Mouse (Mus musculus): ENCODE measurements around the gene 4930442H23Rik. TPM values are rescaled to one million over a fixed set of nuclear protein-coding genes. Genes with fewer than 3 reads are reported as not detected.

The 4930442H23Rik gene
- total and polyA plus RNA-seq, 3 experiments, result not detected

DNA sequence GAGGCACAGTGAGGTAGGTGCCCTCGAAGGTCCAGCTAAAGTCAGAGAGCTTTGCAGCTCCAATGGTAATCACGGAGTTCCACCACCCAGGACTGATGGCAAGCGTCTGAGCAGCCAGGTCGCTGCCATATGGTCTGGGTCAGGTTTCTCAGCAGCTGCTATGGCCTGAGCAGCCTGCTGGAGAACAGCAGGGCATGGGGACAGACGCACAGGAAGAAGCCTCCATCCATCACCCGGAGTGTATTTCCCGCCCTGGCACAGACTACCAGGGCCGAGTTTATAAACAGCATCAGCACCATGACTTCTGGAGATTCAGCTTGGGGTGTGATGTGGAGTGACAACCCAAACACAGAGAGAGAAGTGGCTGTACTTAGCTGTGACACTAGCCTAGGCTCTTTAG is 18.5 kb downstream of the 4930442H23Rik start:
- H3K9me3 ChIP-seq (replicated peaks), result no peaks in the 10 kb centered on the region
- no peaks in the 10 kb centered on the region for H3K27me3 ChIP-seq (ENCODE audit: insufficient read depth, low read length)
- ATAC-seq (ENCODE audit: extremely low read depth, insufficient number of reproducible peaks, low FRiP score, poor library complexity, severe bottlenecking) (no peak), DNase-seq (ENCODE audit: low spot score) (no peak)
- TF ChIP-seq TAL1 (conservative IDR thresholded peaks at IDR 0.05; ENCODE audit: low read depth, low read length) (no peak), CTCF (IDR thresholded peaks at IDR 0.05; ENCODE audit: low read depth, low read length) (no peak), POLR2AphosphoS5 (IDR thresholded peaks at IDR 0.05; ENCODE audit: insufficient replicate concordance, low read depth, low read length) (no peak), GATA2 (IDR thresholded peaks at IDR 0.05; ENCODE audit: borderline replicate concordance, low read depth, low read length) (no peak)
- peaks cover 78% of the 10 kb centered on the region for H3K4me1 ChIP-seq (ENCODE audit: insufficient read depth, low read depth, low read length)
- peaks cover 60% of the 10 kb centered on the region for H3K36me3 ChIP-seq (replicated peaks)
- H3K4me3 ChIP-seq (ENCODE audit: low read depth, low read length), result no peak overlapping the region

DNA sequence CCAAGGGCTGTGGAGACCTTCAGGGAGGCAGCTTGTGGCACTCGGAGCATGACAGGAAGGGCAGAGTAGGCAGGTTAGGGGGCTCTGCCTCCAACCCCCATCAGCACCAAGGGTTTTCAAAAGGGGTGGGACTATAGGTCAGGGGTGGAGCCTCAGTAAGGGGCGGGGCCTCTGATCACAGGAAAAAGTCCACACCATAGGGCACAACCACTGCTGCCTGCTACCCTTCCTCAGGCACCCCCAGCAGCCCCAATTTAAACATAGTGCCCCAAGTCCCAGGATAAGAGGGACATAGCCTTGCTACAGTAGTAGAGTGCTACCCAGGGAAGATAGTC is 21.4 kb downstream of the 4930442H23Rik start:
- Histone ChIP-seq H3K27me3 (ENCODE audit: insufficient read depth, low read length) (no peaks in the 10 kb centered on the region), H3K4me1 (ENCODE audit: insufficient read depth, low read depth, low read length) (peaks cover 81% of the 10 kb centered on the region), H3K36me3 (replicated peaks) (peaks cover 87% of the 10 kb centered on the region), H3K4me3 (ENCODE audit: low read depth, low read length) (peak overlapping the region; percentile 17; the same call in 1 of the 2 replicates), H3K9me3 (replicated peaks) (no peaks in the 10 kb centered on the region)
- DNase-seq (ENCODE audit: low spot score) (no peak), ATAC-seq (ENCODE audit: extremely low read depth, insufficient number of reproducible peaks, low FRiP score, poor library complexity, severe bottlenecking) (no peak)
- no peak for TF ChIP-seq GATA1 (IDR thresholded peaks at IDR 0.05; ENCODE audit: borderline replicate concordance, low read length)
- TF ChIP-seq GATA2 (IDR thresholded peaks at IDR 0.05; ENCODE audit: borderline replicate concordance, low read depth, low read length), result no peak
- no peak for TF ChIP-seq TAL1 (conservative IDR thresholded peaks at IDR 0.05; ENCODE audit: low read depth, low read length)
- TF ChIP-seq POLR2AphosphoS5 (IDR thresholded peaks at IDR 0.05; ENCODE audit: insufficient replicate concordance, low read depth, low read length), result no peak
- TF ChIP-seq CTCF (IDR thresholded peaks at IDR 0.05; ENCODE audit: low read depth, low read length), result no peak

DNA sequence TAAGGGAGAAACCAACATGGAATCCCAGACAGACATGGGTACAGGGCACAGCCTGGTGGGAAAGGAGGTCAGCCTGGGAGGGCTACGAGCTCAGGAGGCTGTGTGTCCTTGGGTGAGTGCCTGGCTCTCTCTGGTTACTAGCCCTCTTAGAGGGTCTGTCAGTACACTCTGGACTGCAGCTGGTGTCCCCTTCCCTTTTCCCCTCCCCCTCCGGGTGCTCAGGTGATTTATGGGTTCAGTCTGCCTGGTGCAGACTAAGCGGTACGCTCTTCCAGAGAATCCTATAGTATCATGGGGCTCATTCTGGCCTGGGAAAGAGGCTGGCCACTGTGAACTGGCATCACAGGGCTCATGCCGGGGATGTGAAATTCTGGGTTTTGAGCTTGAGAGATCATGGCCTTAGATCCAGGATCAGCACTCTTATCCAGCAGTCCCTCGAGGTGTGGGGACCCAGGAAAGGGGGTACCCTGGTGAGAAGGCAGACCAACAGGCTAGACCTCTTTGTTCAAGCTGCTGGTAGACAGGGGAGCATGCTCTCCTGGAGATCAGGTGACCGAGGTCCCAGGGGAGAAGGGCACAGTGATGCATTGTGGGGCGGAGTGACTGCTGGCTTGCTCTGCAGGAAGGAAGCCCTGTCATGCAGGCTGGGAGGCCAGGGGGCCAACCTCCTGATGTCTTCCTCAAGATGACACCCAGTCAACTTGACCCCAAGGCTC is 21.9 kb downstream of the 4930442H23Rik start:
- TF ChIP-seq POLR2AphosphoS5 (IDR thresholded peaks at IDR 0.05; ENCODE audit: insufficient replicate concordance, low read depth, low read length) (no peak), CTCF (IDR thresholded peaks at IDR 0.05; ENCODE audit: low read depth, low read length) (no peak), GATA1 (IDR thresholded peaks at IDR 0.05; ENCODE audit: borderline replicate concordance, low read length) (no peak), GATA2 (IDR thresholded peaks at IDR 0.05; ENCODE audit: borderline replicate concordance, low read depth, low read length) (no peak), TAL1 (conservative IDR thresholded peaks at IDR 0.05; ENCODE audit: low read depth, low read length) (no peak)
- Histone ChIP-seq H3K9me3 (replicated peaks) (no peaks in the 10 kb centered on the region), H3K4me3 (ENCODE audit: low read depth, low read length) (peak overlapping the region; percentile 17; the same call in 1 of the 2 replicates), H3K4me1 (ENCODE audit: insufficient read depth, low read depth, low read length) (peaks cover 78% of the 10 kb centered on the region), H3K27me3 (ENCODE audit: insufficient read depth, low read length) (no peaks in the 10 kb centered on the region), H3K36me3 (replicated peaks) (peaks cover 91% of the 10 kb centered on the region)
- DNase-seq (ENCODE audit: low spot score) (no peak), ATAC-seq (ENCODE audit: extremely low read depth, insufficient number of reproducible peaks, low FRiP score, poor library complexity, severe bottlenecking) (peak; percentile 22; the same call in 1 of the 2 replicates)

DNA sequence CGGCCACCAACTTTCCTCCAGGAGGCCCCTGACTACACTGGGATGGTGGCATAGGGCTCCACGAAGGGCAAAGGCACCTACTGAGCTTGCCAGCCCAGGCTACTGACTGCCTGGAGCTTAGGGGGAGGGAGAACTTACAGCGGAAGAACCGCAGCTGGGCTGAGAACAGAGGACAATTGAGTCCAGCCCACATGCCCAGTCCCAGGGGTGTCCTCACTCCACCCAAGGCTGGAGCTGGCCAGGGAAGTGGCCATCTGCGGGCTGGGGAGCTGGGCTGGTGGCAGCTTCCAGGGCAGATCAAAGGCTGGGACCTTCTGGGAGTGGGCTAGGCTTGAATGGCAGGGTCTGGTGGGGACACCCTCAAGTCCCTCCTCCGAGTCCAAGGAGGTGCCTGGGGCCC is 28.9 kb downstream of the 4930442H23Rik start:
- Histone ChIP-seq H3K4me3 (ENCODE audit: low read depth, low read length) (no peak overlapping the region), H3K4me1 (ENCODE audit: insufficient read depth, low read depth, low read length) (peaks cover 52% of the 10 kb centered on the region), H3K9me3 (replicated peaks) (no peaks in the 10 kb centered on the region), H3K36me3 (replicated peaks) (peaks cover 94% of the 10 kb centered on the region), H3K27me3 (ENCODE audit: insufficient read depth, low read length) (no peaks in the 10 kb centered on the region)
- no peak for TF ChIP-seq GATA2 (IDR thresholded peaks at IDR 0.05; ENCODE audit: borderline replicate concordance, low read depth, low read length)
- no peak for TF ChIP-seq TAL1 (conservative IDR thresholded peaks at IDR 0.05; ENCODE audit: low read depth, low read length)
- TF ChIP-seq CTCF (IDR thresholded peaks at IDR 0.05; ENCODE audit: low read depth, low read length), result no peak
- no peak for TF ChIP-seq POLR2AphosphoS5 (IDR thresholded peaks at IDR 0.05; ENCODE audit: insufficient replicate concordance, low read depth, low read length)
- TF ChIP-seq GATA1 (IDR thresholded peaks at IDR 0.05; ENCODE audit: borderline replicate concordance, low read length), result no peak
- no peak for ATAC-seq (ENCODE audit: extremely low read depth, insufficient number of reproducible peaks, low FRiP score, poor library complexity, severe bottlenecking)
- no peak for DNase-seq (ENCODE audit: low spot score)

DNA sequence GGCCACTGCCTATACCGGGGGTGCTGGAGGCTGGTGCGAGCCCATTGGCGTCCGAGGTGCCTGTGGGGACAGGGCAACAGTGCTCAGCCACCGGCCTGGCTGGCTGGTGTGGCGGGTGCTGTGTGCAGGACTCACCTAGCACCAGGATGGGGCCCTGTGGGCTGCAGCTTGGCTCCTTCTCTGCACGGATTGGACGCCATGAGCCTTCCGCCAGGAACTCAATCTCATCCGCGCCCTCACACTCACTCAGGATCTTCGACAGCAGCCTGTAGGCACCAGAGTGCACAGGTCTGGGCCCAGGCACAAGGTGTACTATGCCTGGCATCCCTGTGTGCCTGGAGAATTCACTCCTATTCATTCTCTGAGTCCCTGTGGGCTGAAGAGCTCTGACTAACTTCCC is 29.3 kb downstream of the 4930442H23Rik start:
- no peak for ATAC-seq (ENCODE audit: extremely low read depth, insufficient number of reproducible peaks, low FRiP score, poor library complexity, severe bottlenecking)
- peaks cover 53% of the 10 kb centered on the region for H3K4me1 ChIP-seq (ENCODE audit: insufficient read depth, low read depth, low read length)
- H3K36me3 ChIP-seq (replicated peaks), result peaks cover 96% of the 10 kb centered on the region
- DNase-seq (ENCODE audit: low spot score), result no peak
- H3K9me3 ChIP-seq (replicated peaks), result no peaks in the 10 kb centered on the region
- no peak overlapping the region for H3K4me3 ChIP-seq (ENCODE audit: low read depth, low read length)
- no peaks in the 10 kb centered on the region for H3K27me3 ChIP-seq (ENCODE audit: insufficient read depth, low read length)
- TF ChIP-seq TAL1 (conservative IDR thresholded peaks at IDR 0.05; ENCODE audit: low read depth, low read length) (no peak), GATA1 (IDR thresholded peaks at IDR 0.05; ENCODE audit: borderline replicate concordance, low read length) (no peak)

DNA sequence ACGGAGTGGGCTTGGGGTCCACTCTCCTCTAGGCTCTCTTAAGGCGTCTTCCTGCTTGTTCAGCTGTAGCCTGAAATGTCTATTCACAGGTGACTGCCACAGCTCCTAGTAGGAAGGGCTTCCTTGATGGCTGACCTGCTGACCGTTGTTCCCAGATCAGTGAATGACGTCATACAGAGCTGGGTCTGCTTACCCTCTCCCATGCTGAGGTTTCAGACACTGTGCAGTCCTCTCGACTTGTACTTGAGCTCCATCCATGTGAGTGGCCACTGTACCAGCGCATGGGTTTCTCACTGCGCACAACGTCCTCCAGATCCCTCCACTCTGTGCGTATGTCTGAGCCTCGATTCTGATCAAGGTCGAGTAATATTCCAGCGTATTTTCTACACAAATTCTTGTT is 31.0 kb downstream of the 4930442H23Rik start:
- Histone ChIP-seq H3K36me3 (replicated peaks) (peaks cover 96% of the 10 kb centered on the region), H3K9me3 (replicated peaks) (peaks cover 6% of the 10 kb centered on the region), H3K27me3 (ENCODE audit: insufficient read depth, low read length) (no peaks in the 10 kb centered on the region), H3K4me1 (ENCODE audit: insufficient read depth, low read depth, low read length) (peaks cover 52% of the 10 kb centered on the region), H3K4me3 (ENCODE audit: low read depth, low read length) (no peak overlapping the region)
- ATAC-seq (ENCODE audit: extremely low read depth, insufficient number of reproducible peaks, low FRiP score, poor library complexity, severe bottlenecking), result no peak
- TF ChIP-seq GATA2 (IDR thresholded peaks at IDR 0.05; ENCODE audit: borderline replicate concordance, low read depth, low read length), result no peak
- 0 out of 2 replicates have a peak, but pooled peaks have one; percentile 70 for TF ChIP-seq POLR2AphosphoS5 (IDR thresholded peaks at IDR 0.05; ENCODE audit: insufficient replicate concordance, low read depth, low read length)
- DNase-seq (ENCODE audit: low spot score), result no peak
